Mouse (Mus musculus) MEL (cell line): Measurements from ENCODE around the gene Abcc8. TPM values are rescaled to one million over a fixed set of nuclear protein-coding genes. Genes with fewer than 3 reads are reported as not detected.
A peak's percentile ranks its signal among the peaks of the same experiment; 100 is the strongest.

ENCODE experiments used
- DNase-seq: peaks from one replicate; pipeline ENCODE4 v3.0.0; 2011; ENCODE audit warnings: low read depth, low spot score
- H3K27ac ChIP-seq: 2 replicates; pipeline ENCODE4 v1.5.1; 2012; ENCODE audit warnings: low read depth, mild to moderate bottlenecking, control low read depth, low read length, moderate library complexity; ENCODE audit not compliant: control insufficient read depth
- H3K27me3 ChIP-seq, 2 experiments: fragments of 150-350 bp in 1 of 2; sonication (generic) in 1 of 2; 2 replicates each; pipeline ENCODE4 v1.6.1; 2012; ENCODE audit warnings: low read length in 2 of 2, mild to moderate bottlenecking in 2 of 2, improper control_type of control experiment in 1 of 2, moderate library complexity in 1 of 2; ENCODE audit not compliant: insufficient read depth in 2 of 2, control insufficient read depth in 1 of 2
- H3K36me3 ChIP-seq, 2 experiments: 2 replicates each; pipeline ENCODE4 v1.6.1; 2012 to 2014; ENCODE audit warnings: low read length in 2 of 2, improper control_type of control experiment in 1 of 2, inconsistent platforms in 1 of 2, mild to moderate bottlenecking in 1 of 2; ENCODE audit not compliant: insufficient read depth in 2 of 2, control insufficient read depth in 1 of 2
- H3K4me1 ChIP-seq, 2 experiments: fragments of 150-350 bp in 1 of 2; sonication (generic) in 1 of 2; 2 replicates each; pipeline ENCODE4 v1.6.1; 2012; ENCODE audit warnings: low read length in 2 of 2, improper control_type of control experiment in 1 of 2, mild to moderate bottlenecking in 1 of 2; ENCODE audit not compliant: insufficient read depth in 2 of 2, control insufficient read depth in 1 of 2
- H3K4me3 ChIP-seq, 2 experiments: fragments of 150-350 bp in 1 of 2; sonication (generic) in 1 of 2; 2 replicates each; pipeline ENCODE4 v1.5.1; 2012; ENCODE audit warnings: low read depth in 2 of 2, low read length in 2 of 2, mild to moderate bottlenecking in 2 of 2, moderate library complexity in 2 of 2, control low read depth in 1 of 2, improper control_type of control experiment in 1 of 2; ENCODE audit not compliant: control insufficient read depth in 1 of 2, insufficient read depth in 1 of 2
- H3K79me2 ChIP-seq: 2 replicates; pipeline ENCODE4 v1.6.1; 2012; ENCODE audit warnings: mild to moderate bottlenecking, low read length, moderate library complexity; ENCODE audit not compliant: control insufficient read depth, poor library complexity, insufficient read depth
- H3K9ac ChIP-seq: 2 replicates; pipeline ENCODE4 v1.6.1; 2012; ENCODE audit warnings: low read depth, mild to moderate bottlenecking, control low read depth, low read length, moderate library complexity; ENCODE audit not compliant: control insufficient read depth, poor library complexity, severe bottlenecking
- H3K9me3 ChIP-seq: fragments of 150-350 bp; sonication (generic); replicated peaks from 2 replicates; pipeline ENCODE4 v1.6.1; 2012; ENCODE audit warnings: mild to moderate bottlenecking, low read length, improper control_type of control experiment, moderate library complexity; ENCODE audit not compliant: insufficient read depth
- CHD1 ChIP-seq: IDR thresholded peaks from 2 replicates; pipeline ENCODE4 v1.6.1; 2012; ENCODE audit warnings: low read depth, mild to moderate bottlenecking, inconsistent platforms, low read length, improper control_type of control experiment
- CHD2 ChIP-seq: IDR thresholded peaks from 2 replicates; pipeline ENCODE4 v1.6.1; 2011; ENCODE audit warnings: low read length, improper control_type of control experiment
- CTCF ChIP-seq, 3 experiments: IDR thresholded peaks in 2 of 3; conservative IDR thresholded peaks in 1 of 3; 2 replicates each; pipeline ENCODE4 v1.5.1; 2011 to 2012; ENCODE audit warnings: low read length in 3 of 3, low read depth in 2 of 3, mild to moderate bottlenecking in 2 of 3, improper control_type of control experiment in 1 of 3, inconsistent platforms in 1 of 3, mixed read lengths in 1 of 3, moderate library complexity in 1 of 3; ENCODE audit not compliant: control insufficient read depth in 1 of 3, insufficient read depth in 1 of 3, poor library complexity in 1 of 3, severe bottlenecking in 1 of 3
- EP300 ChIP-seq, 2 experiments: IDR thresholded peaks; 2 replicates each; pipeline ENCODE4 v1.6.1; 2011; ENCODE audit warnings: improper control_type of control experiment in 2 of 2, low read length in 2 of 2, low read depth in 1 of 2, mild to moderate bottlenecking in 1 of 2
- KAT2A ChIP-seq: conservative IDR thresholded peaks from 2 replicates; pipeline ENCODE4 v1.6.1; 2012; ENCODE audit warnings: low read depth, low read length, improper control_type of control experiment, inconsistent platforms
- MXI1 ChIP-seq: IDR thresholded peaks from 2 replicates; pipeline ENCODE4 v1.6.1; 2011; ENCODE audit warnings: mild to moderate bottlenecking, low read depth, low read length, improper control_type of control experiment
- MYB ChIP-seq: IDR thresholded peaks from 2 replicates; pipeline ENCODE4 v1.6.1; 2011; ENCODE audit warnings: mild to moderate bottlenecking, low read depth, low read length, improper control_type of control experiment
- NELFE ChIP-seq: IDR thresholded peaks from 2 replicates; pipeline ENCODE4 v1.6.1; 2011; ENCODE audit warnings: low read depth, low read length, improper control_type of control experiment
- RAD21 ChIP-seq: IDR thresholded peaks from 2 replicates; pipeline ENCODE4 v1.6.1; 2011; ENCODE audit warnings: mild to moderate bottlenecking, low read depth, low read length, improper control_type of control experiment
- SMC3 ChIP-seq: IDR thresholded peaks from 2 replicates; pipeline ENCODE4 v1.6.1; 2011; ENCODE audit warnings: low read depth, low read length, improper control_type of control experiment
- TAL1 ChIP-seq: IDR thresholded peaks from 2 replicates; pipeline ENCODE4 v1.6.1; 2012; ENCODE audit warnings: mild to moderate bottlenecking, inconsistent platforms, low read length, moderate library complexity, mixed read lengths
- TBP ChIP-seq: IDR thresholded peaks from 2 replicates; pipeline ENCODE4 v1.8.0; 2011; ENCODE audit warnings: low read depth, low read length, improper control_type of control experiment
- TCF12 ChIP-seq: IDR thresholded peaks from 2 replicates; pipeline ENCODE4 v1.6.1; 2014; ENCODE audit warnings: low read depth, mild to moderate bottlenecking, inconsistent platforms, low read length, improper control_type of control experiment, moderate library complexity
- USF2 ChIP-seq, 2 experiments: IDR thresholded peaks; 2 replicates each; pipeline ENCODE4 v1.6.1; 2011 to 2012; ENCODE audit warnings: improper control_type of control experiment in 2 of 2, low read length in 2 of 2, borderline replicate concordance in 1 of 2, inconsistent platforms in 1 of 2, low read depth in 1 of 2, mild to moderate bottlenecking in 1 of 2; ENCODE audit not compliant: insufficient read depth in 1 of 2
- ZKSCAN1 ChIP-seq: IDR thresholded peaks from 2 replicates; pipeline ENCODE4 v1.6.1; 2012; ENCODE audit warnings: low read depth, mild to moderate bottlenecking, inconsistent platforms, low read length, improper control_type of control experiment, moderate library complexity
- polyA plus RNA-seq, 2 experiments: library from polyadenylated mRNA; stranded (reverse) in 1 of 2; unstranded in 1 of 2; fragments of >175 nt in 1 of 2; fragments of >200 nt in 1 of 2; gene quantifications; 2 replicates each; pipeline versions ENCODE4 v1.2.1 to v1.2.4; 2012; ENCODE audit warnings: low replicate concordance in 2 of 2, low read depth in 1 of 2; ENCODE audit not compliant: insufficient read length in 2 of 2, insufficient read depth in 1 of 2, missing spikeins in 1 of 2
- total RNA-seq: library from RNA; depleted of rRNA; stranded (reverse); fragments of 300-350 nt; gene quantifications from 2 replicates; pipeline ENCODE4 v1.2.3, GENCODE M21; 2012; rRNA removed

Abcc8 gene
- total and polyA plus RNA-seq, 3 experiments = not detected

DNA sequence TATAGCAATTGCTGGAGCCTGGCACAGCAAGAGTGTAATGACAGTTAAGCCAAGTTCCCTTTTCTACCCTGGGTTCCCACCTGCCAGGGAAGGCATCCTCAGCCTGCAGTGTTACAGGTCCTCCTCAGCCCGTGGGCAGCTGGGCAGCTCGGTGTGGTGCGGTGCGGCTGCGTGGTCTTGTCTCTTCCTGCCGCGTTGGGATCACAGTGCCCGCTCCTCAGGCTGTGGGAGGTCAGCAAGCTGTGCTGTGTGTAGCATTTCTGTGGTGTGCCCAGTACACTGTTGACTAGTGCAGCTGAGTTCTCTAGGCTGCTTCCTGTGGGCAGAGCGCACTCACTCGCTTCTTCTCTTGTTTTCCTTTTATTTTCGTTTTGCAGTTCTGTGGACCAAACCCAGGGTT, 121.0 kb downstream of the Abcc8 start:
- H3K27me3 ChIP-seq = no peaks in the 10 kb centered on the region
- no peaks in the 10 kb centered on the region for H3K79me2 ChIP-seq
- TF ChIP-seq ZKSCAN1 (no peak), CHD1 (no peak), MXI1 (no peak), NELFE (no peak), CHD2 (no peak), TCF12 (no peak), SMC3 (no peak), USF2 (IDR thresholded peaks at IDR 0.05; ENCODE audit: borderline replicate concordance in 1 of 2, insufficient read depth in 1 of 2, low read depth in 1 of 2, low read length in 2 of 2) (no peak), EP300 (IDR thresholded peaks at IDR 0.05; ENCODE audit: low read depth in 1 of 2, low read length in 2 of 2) (no peak), RAD21 (no peak), CTCF (IDR thresholded peaks at IDR 0.05 in 2 of 3, conservative IDR thresholded peaks at IDR 0.05 in 1 of 3; ENCODE audit: control insufficient read depth in 1 of 3, insufficient read depth in 1 of 3, low read depth in 2 of 3, low read length in 3 of 3, poor library complexity in 1 of 3, severe bottlenecking in 1 of 3) (no peak), TBP (no peak), TAL1 (no peak), MYB (no peak), KAT2A (no peak)
- H3K4me1 ChIP-seq = no peaks in the 10 kb centered on the region
- no peaks in the 10 kb centered on the region for H3K9me3 ChIP-seq
- H3K4me3 ChIP-seq = no peak overlapping the region
- no peak overlapping the region for H3K27ac ChIP-seq
- peaks cover 0 to 23% of the 10 kb centered on the region in 2 experiments; a peak in 2 of 4 replicates for H3K36me3 ChIP-seq
- H3K9ac ChIP-seq = no peak overlapping the region
- peak; percentile 39 for DNase-seq

Other genes starting within 250 kb of the Abcc8 start
- gene Abcc6, start 149.7 kb downstream of the Abcc8 start, total RNA-seq = 0.12 TPM in 1 of 2 replicates, not detected in the other
- gene Abcc6, start 149.7 kb downstream of the Abcc8 start, polyA plus RNA-seq = under 1 TPM in 1 of 2 experiments, not detected in 1; 0.04 TPM
- gene Nomo1, start 146.3 kb downstream of the Abcc8 start, total RNA-seq = 159 and 197 TPM in 2 replicates
- gene Nomo1, start 146.3 kb downstream of the Abcc8 start, polyA plus RNA-seq = 1,000 to 10,000 TPM in 1 of 2 experiments, 100 to 1,000 TPM in 1; 195 to 1,239 TPM
- not detected in 2 replicates for gene Kcnj11, start 79.3 kb downstream of the Abcc8 start, total RNA-seq
- not detected for gene Kcnj11, start 79.3 kb downstream of the Abcc8 start, polyA plus RNA-seq
- not detected in 2 replicates for gene Ush1c, start 58.5 kb upstream of the Abcc8 start, total RNA-seq
- gene Ush1c, start 58.5 kb upstream of the Abcc8 start, polyA plus RNA-seq = not detected
- not detected in 2 replicates for gene Otog, start 61.0 kb upstream of the Abcc8 start, total RNA-seq
- not detected for gene Otog, start 61.0 kb upstream of the Abcc8 start, polyA plus RNA-seq
- not detected in 2 replicates for gene Myod1, start 196.4 kb upstream of the Abcc8 start, total RNA-seq
- gene Myod1, start 196.4 kb upstream of the Abcc8 start, polyA plus RNA-seq = not detected
- not detected in 2 replicates for gene Kcnc1, start 216.5 kb upstream of the Abcc8 start, total RNA-seq
- not detected for gene Kcnc1, start 216.5 kb upstream of the Abcc8 start, polyA plus RNA-seq